Mouse (Mus musculus) urinary bladder, adult 18-20 months (tissue): ENCODE measurements around the gene Dnmt1.

ENCODE experiments used
- DNase-seq, 2 experiments: peaks; one replicate each; pipeline ENCODE4 v3.0.0; 2022; ENCODE audit warnings: low spot score in 2 of 2, mixed read lengths in 2 of 2

Gene Dnmt1

DNA sequence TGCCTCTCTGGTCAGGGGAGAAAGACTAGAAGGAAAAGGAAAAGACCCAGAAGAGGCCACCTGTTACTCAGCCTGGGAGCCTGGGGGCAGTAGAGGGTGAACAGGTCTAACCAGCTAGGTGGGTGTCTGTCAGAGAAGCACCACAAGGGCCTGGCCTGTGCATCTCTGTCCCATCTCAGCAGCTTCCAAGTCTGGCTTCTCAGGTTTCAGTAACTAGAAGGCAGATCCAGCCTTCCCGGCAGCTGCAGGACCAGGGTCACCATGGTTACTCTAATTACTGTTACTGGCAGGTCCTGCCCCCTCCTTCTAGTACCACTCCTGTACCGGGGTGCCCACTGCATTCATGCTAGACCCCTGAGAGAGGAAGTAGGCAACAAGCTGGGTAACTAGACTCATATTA is 15.8 kb downstream of the Dnmt1 start:
- no peak for DNase-seq

DNA sequence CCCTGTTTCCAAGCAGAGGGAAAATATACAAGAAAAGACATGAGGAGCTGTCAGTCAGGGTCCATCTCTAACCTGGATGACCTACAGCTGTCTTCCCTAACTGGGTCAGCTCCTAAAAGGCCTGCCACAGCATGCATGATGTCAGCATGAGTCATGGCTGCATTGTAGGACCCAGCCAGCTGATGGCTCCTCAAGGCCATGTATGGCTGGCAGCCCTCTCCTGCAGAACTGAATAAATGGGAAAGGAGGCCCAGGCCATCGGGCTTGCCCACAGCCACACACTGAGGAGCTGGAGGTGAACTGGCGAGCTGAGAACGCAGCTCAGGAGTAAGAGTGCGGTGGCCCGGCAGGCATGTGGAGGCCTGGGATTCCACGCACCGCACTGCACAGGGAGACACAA is 16.3 kb downstream of the Dnmt1 start:
- DNase-seq, result peak; percentile 30

GRCm38 (mm10) chr9:20923258-20923657 is 36.4 kb downstream of the Dnmt1 start:
- no peak for DNase-seq

DNA sequence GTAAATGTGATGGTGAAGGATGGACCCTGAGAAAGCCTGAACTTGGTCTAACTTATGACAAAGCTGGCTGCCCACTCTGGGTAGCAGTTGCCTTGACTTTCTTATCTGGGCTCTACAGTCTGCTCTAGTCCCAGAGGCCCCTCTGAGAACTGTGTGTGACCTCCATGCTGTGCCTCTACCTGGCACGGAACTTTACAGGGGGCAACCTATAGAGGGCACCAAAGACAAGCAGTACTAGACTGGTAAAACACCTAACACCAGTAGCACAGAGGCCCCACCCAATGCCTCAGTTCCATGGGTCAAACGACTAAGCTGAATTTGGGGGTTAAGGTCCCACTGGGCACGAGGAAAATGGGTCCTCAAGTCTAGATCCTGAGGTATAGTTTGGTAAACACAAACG is 43.5 kb downstream of the Dnmt1 start:
- DNase-seq, result no peak

DNA sequence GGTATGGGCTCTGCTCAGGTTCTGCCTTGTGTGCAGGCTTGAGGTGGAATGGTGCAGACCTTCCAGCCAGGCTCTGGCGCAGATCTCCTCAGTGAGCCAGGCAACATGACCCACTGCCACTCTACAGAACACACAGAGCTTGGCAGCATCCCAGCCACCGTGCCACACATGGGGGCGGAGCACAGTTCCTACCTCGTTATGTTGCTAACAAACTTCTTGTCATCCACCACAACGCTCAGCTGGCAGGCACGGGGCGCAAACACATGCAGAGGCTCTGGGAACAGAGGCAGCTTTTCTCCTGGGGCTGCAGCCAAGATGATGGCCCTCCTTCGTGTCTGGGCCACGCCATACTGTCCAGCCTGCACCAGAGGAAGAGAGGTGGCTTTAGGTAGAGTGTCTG is 49.7 kb downstream of the Dnmt1 start:
- DNase-seq, result no peak

GRCm38 (mm10) chr9:20902174-20902491 is 57.6 kb downstream of the Dnmt1 start:
- DNase-seq, result no peak

DNA sequence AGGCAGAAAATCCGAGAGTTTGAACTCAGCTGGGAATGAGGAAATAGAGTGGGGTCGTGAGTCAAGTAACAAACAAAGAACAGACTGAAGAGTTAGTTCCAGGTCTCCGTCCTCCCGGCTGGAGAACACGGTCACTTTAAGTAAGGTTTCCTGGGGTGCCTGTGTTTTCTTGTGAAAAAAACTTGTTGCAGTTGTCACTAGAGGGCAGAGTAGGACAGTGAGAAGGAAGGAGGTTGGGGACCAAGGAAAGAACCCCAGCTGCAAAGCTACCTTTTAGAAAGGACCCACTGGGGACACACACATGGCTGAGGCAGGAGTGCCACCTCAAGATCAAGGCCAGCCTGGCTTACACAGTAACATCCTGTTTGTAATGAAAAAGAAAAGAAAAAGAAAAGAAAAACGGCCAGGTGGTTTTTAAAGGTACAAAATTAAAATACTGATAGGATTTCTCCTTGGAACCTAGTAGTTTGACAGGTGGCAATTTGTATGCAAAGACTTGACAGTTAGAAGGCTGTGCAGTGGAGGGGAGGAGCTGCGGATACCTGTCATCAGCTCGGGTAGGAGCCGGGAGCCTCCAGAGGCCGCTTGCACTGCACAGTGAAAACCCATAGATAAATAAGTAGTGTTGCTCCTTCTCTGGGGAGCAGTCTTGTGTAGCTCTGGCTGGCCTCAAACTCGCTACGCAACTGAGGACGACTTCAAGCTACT is 58.1 kb downstream of the Dnmt1 start:
- DNase-seq, result no peak

- DNase-seq, result peak; percentile 77 to 79
Measured at GRCm38 (mm10) chr9:20898511-20899073, 61.1 kb downstream of the Dnmt1 start, which contains the start of gene Eif3g. Gene Eif3g (minus strand): TSS chr9:20898623.

DNA sequence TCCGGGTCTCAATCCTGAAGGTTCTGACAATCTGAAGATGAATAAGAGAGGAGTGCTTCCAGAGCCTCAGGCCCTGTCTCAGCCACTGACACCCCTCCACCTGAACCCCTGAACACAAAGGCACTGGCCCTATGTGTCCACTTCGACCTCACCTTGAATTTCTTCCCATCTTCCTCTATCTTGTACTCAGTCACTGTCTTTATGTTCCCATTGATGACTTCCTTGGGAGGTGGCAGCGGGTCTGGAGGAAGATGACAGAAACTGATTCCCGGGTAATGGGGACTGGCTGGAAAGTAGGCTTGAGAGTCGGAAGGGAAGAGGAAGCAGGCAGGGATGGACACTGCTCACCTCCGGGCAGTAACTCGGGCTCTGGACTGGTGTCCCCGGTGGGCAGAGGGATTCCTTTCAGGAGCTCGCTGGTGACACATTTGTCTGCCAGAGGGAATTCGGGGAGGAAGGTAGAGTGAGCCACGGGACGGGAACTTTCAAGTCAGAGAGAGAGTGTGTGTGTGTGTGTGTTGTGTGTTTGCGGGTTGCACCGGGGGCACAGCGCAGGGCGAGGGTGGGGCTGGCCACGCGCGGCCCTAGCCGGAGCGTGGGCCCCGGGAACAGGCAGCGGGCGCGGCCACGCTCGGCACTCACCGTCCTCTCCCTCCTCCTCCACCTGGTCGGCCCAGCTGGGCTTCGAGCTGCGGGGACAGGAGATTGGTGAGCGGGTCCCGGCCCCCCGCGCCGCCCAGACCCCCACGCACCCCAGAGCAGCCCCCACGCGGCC is 61.8 kb downstream of the Dnmt1 start:
- DNase-seq, result no peak

DNA sequence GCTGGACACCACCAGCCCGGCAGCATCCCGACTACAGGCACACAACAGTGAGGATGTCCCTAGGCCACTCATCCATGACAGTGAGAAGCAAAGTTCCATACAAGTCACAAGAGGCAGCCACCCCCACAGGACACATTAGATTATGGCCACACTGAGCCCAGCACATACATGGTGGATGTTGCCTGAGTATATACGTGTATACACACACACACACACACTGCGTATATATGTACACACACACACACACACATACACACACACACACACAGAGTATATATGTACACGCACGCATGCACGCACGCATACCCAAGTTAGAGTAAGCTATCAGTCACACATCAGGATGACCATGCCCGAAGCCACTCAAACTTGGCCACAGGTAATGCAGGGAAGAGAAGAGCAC is 64.3 kb downstream of the Dnmt1 start:
- DNase-seq, result no peak

DNA sequence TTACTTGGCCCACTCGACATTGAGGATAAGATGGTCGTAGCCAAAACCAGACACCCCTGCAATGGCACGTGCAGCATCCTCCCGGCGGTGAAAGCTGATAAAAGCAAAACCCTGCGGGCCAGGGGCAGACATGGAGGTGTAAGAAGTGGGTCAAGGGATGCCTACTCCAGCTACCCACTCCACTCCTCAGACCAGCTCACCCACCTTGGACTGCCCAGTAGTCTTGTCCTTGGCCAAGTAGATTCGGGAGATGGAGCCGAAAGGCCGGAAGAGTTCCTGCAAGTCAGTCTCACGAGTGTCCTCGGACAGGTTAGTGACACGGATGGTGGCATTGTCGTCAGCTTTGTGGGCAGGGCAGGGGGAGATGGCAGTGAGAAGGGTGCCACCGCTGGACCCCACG is 65.1 kb downstream of the Dnmt1 start:
- no peak for DNase-seq

GRCm38 (mm10) chr9:20893590-20894343 is 65.9 kb downstream of the Dnmt1 start:
- no peak for DNase-seq

GRCm38 (mm10) chr9:20893069-20893468 is 66.6 kb downstream of the Dnmt1 start:
- no peak for DNase-seq

DNA sequence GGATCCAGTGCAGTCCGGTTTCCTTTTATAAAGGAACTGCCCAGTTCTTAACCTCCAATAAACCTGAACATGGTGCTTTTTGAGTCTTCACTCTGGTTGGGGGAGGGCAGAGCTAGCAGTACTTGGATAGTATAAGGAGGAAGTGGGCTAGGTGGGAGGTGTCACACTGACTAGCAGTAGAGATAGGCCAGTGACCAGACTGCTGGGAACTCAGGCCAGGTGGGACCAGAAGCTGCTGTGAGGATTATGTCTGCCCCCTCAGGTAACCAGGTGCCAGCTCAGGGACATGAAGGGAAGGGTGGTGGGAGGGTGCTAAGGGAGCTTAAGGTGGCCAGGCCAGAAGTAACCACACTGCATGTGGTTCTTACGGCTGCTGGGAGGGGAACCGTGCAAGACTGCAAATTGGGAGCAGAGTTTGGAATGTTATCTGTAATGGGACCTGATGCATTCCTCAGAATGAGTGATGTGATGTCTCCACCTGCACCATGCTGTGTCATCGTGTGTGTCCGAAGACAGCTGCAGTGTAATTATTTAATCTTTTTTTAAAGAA is 67.5 kb downstream of the Dnmt1 start:
- DNase-seq, result no peak

GRCm38 (mm10) chr9:20891339-20892103 is 68.2 kb downstream of the Dnmt1 start:
- no peak for DNase-seq

DNA sequence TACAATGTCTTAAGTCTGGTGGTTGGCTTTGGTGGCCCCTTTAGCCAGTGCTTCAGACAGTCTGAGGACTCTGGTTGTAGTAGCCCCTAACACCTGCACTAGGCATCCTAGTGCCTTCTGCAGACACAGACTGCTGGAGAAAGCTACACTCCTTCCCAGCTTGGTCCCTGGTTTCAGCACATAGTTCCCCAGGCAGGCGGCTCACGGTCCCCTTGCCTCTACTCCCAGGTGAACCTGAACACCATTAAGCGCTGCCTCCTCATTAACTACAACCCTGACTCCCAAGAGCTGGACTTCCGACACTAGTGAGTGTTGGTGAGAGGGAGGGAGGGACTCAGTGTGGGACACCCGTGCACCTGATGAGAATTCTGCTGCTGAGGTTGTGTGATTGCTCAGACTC is 69.3 kb downstream of the Dnmt1 start:
- DNase-seq, result no peak

- DNase-seq, result no peak
Measured at GRCm38 (mm10) chr9:20889185-20890141, 70.2 kb downstream of the Dnmt1 start.

DNA sequence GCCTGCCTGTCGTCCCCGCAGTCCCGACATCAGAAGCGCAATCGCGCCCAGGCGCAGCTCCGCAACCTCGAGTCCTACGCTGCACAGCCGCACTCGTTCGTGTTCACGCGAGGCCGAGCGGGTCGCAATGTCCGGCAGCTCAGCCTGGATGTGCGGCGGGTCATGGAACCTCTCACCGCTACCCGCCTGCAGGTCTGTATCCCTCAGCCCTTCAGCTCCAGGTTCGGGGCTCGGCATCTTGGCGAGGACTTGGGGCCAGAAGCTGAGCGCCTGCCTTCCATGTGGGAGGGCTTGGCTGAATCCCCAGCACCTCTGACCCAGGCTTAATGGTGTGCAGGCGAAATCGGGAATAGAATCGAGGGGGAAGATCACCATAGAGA is 71.3 kb downstream of the Dnmt1 start:
- no peak for DNase-seq

DNA sequence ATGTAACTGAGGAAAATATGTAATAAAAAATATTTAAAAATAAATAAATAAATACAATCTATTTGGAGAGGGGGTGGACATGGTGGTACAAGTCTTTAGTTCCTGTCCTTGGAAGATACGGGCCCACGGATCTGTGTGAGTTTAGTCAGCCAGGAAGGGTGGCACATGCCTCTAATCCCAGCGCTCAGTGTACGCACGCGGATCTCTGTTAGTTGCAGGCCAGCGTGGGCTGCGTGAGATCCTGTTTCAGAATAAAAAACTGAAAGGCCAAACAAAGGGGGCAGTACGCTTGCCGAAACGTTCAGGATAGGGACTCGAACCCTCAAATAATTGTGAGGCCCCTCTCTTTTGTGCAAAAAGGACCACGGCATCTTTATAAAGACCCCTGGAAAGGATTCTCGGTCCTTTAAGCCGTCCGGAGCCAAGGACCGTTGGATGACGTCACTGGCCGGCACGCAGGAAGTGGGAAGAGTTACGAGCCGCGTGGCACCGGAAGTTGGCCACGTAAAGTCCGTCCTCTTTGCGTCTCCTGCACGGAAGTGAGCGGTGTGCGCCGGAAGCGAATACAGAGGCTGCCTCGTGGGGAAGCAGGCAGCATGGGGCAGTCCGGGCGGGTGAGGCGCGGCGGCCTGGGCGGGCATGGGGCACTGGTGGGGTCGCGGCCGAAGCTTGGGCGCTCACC is 71.8 kb downstream of the Dnmt1 start, which contains the start of gene Ppan:
Gene Ppan, plus strand, starts transcription at position 472 of the 682 bp plus-strand sequence.
- peak; percentile 84 to 93 for DNase-seq
